Mouse (Mus musculus): ENCODE data around the gene Gm3286. TPM values are rescaled to one million over a fixed set of nuclear protein-coding genes. Genes with fewer than 3 reads are reported as not detected.
"Not testable (repeated sequence)": the region's sequence is repeated elsewhere in the genome, so short reads cannot be mapped to it uniquely, and the experiment has no call there.

Gene Gm3286
- not detected in 2 replicates for polyA plus RNA-seq (2016; fragmentation: Nextera tagmentation; extraction: Ambion mirVana)

GRCm38 (mm10) chr5:95510458-95510857, at the start of gene Gm3286:
Gm3286 (plus strand) TSS chr5:95510758.
- H3K4me2 ChIP-seq (replicated peaks); H3K27ac ChIP-seq; H3K4me3 ChIP-seq; H3K9ac ChIP-seq; H3K4me1 ChIP-seq; H3K36me3 ChIP-seq; H3K27me3 ChIP-seq (replicated peaks); H3K9me3 ChIP-seq; ATAC-seq (ENCODE audit: low FRiP score, low read depth): not testable (repeated sequence)

Other genes starting within 250 kb of the Gm3286 start
- not detected in 2 replicates for gene Gm10424, start 238.0 kb upstream of the Gm3286 start, polyA plus RNA-seq (2016; fragmentation: Nextera tagmentation; extraction: Ambion mirVana)
- not detected in 2 replicates for gene Gm3259, start 204.8 kb upstream of the Gm3286 start, polyA plus RNA-seq (2016; fragmentation: Nextera tagmentation; extraction: Ambion mirVana)
- gene D5Ertd577e, start 54.0 kb upstream of the Gm3286 start, polyA plus RNA-seq (2016; fragmentation: Nextera tagmentation; extraction: Ambion mirVana): not detected in 2 replicates
- not detected in 2 replicates for gene Gm7971, start 84.1 kb downstream of the Gm3286 start, polyA plus RNA-seq (2016; fragmentation: Nextera tagmentation; extraction: Ambion mirVana)
- gene Gm7978, start 225.4 kb downstream of the Gm3286 start, polyA plus RNA-seq (2016; fragmentation: Nextera tagmentation; extraction: Ambion mirVana): not detected in 2 replicates
- gene Gm7982, start 231.3 kb downstream of the Gm3286 start, polyA plus RNA-seq (2016; fragmentation: Nextera tagmentation; extraction: Ambion mirVana): not detected in 2 replicates

All from neural tube, embryonic 12.5 days (tissue).